Mouse (Mus musculus) olfactory bulb, adult 2 months (tissue): ENCODE data around the gene Fam24a.

Experiments used
- CTCF ChIP-seq: fragments of 200-500 bp; IDR thresholded peaks from 2 replicates; pipeline ENCODE4 v1.5.1; 2012; ENCODE audit warnings: low read depth, mild to moderate bottlenecking, low read length, moderate library complexity; ENCODE audit not compliant: insufficient read depth
- POLR2A ChIP-seq: fragments of 200-500 bp; IDR thresholded peaks from 2 replicates; pipeline ENCODE4 v1.6.1; 2012; ENCODE audit warnings: mild to moderate bottlenecking, low read depth, low read length, moderate library complexity; ENCODE audit not compliant: insufficient read depth

DNA sequence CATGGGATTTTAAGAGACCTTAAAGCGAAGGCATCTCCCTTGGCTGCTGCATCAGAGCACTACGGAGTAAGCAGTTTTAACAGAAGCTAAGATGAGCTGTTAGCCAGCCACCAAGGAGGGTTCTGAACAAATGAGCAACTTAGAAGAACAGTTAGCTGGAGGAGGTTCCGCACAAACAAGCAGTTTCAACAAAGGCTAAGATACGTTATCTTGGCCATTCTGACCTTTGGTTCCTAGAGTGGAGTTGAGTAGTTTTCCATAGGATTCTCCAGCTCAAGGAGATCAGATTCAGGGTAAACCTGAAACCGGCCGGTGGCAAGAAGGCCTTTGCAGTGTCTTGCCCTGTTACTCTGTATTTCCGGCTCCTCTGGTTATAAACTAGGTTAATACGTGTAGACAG, 30.5 kb downstream of the Fam24a start:
- TF ChIP-seq POLR2A, result no peak
- no peak for TF ChIP-seq CTCF
